Mouse (Mus musculus): ENCODE results near the gene Gm43517. TPM values are rescaled to one million over a fixed set of nuclear protein-coding genes. Genes with fewer than 3 reads are reported as not detected.

Gene Gm43517
- not detected in 2 replicates for polyA plus RNA-seq (2012; rRNA removed)

- whole genome bisulfite sequencing, result 5% methylated on average over 71 of the region's 75 CpGs
- H3K4me3 ChIP-seq (replicated peaks; ENCODE audit: extremely low read depth, low read depth, low read length), result no peak within 1 kb of the TSS
- TF ChIP-seq CTCF (IDR thresholded peaks at IDR 0.05; ENCODE audit: insufficient read depth, low read length) (no peak), POLR2A (IDR thresholded peaks at IDR 0.05; ENCODE audit: borderline replicate concordance, extremely low read depth, low read depth, low read length) (no peak)
- no peak for DNase-seq
- no peaks in the 10 kb centered on the region for H3K4me1 ChIP-seq (ENCODE audit: control insufficient read depth, insufficient read depth, low read length)
These were observed at the start of gene Gm43517 for GRCm38 (mm10) chr12:49384876-49385630. Gene Gm43517 (plus strand): TSS chr12:49385174.

GRCm38 (mm10) chr12:49349697-49350096, 35.3 kb upstream of the Gm43517 start:
- Histone ChIP-seq H3K4me1 (ENCODE audit: control insufficient read depth, insufficient read depth, low read length) (no peaks in the 10 kb centered on the region), H3K4me3 (replicated peaks; ENCODE audit: extremely low read depth, low read depth, low read length) (no peak overlapping the region)
- no peak for TF ChIP-seq POLR2A (IDR thresholded peaks at IDR 0.05; ENCODE audit: borderline replicate concordance, extremely low read depth, low read depth, low read length)
- TF ChIP-seq CTCF (IDR thresholded peaks at IDR 0.05; ENCODE audit: insufficient read depth, low read length), result no peak
- DNase-seq, result no peak
- 84% methylated on average over 10 of the region's 10 CpGs for WGBS

- Histone ChIP-seq H3K4me3 (replicated peaks; ENCODE audit: extremely low read depth, low read depth, low read length) (no peak overlapping the region), H3K4me1 (ENCODE audit: control insufficient read depth, insufficient read depth, low read length) (no peaks in the 10 kb centered on the region)
- no peak for DNase-seq
- 47% methylated on average over 1 of the region's 1 CpGs for WGBS
- TF ChIP-seq POLR2A (IDR thresholded peaks at IDR 0.05; ENCODE audit: borderline replicate concordance, extremely low read depth, low read depth, low read length), result no peak
- no peak for TF ChIP-seq CTCF (IDR thresholded peaks at IDR 0.05; ENCODE audit: insufficient read depth, low read length)
These were observed 16.0 kb upstream of the Gm43517 start for GRCm38 (mm10) chr12:49368931-49369330.

- DNase-seq, result no peak
These were observed 12.8 kb upstream of the Gm43517 start for GRCm38 (mm10) chr12:49372170-49372569.

GRCm38 (mm10) chr12:49373176-49373575, 11.8 kb upstream of the Gm43517 start:
- no peak for DNase-seq
- Histone ChIP-seq H3K4me1 (ENCODE audit: control insufficient read depth, insufficient read depth, low read length) (no peaks in the 10 kb centered on the region), H3K4me3 (replicated peaks; ENCODE audit: extremely low read depth, low read depth, low read length) (no peak overlapping the region)
- WGBS, result 16% methylated on average over 5 of the region's 5 CpGs
- TF ChIP-seq POLR2A (IDR thresholded peaks at IDR 0.05; ENCODE audit: borderline replicate concordance, extremely low read depth, low read depth, low read length), result no peak
- TF ChIP-seq CTCF (IDR thresholded peaks at IDR 0.05; ENCODE audit: insufficient read depth, low read length), result no peak

More at GRCm38 (mm10) chr12:49372170-49372569, 12.8 kb upstream of the Gm43517 start:
- no peaks in the 10 kb centered on the region for H3K4me1 ChIP-seq (ENCODE audit: control insufficient read depth, insufficient read depth, low read length)
- TF ChIP-seq CTCF (IDR thresholded peaks at IDR 0.05; ENCODE audit: insufficient read depth, low read length), result no peak
- TF ChIP-seq POLR2A (IDR thresholded peaks at IDR 0.05; ENCODE audit: borderline replicate concordance, extremely low read depth, low read depth, low read length), result no peak
- H3K4me3 ChIP-seq (replicated peaks; ENCODE audit: extremely low read depth, low read depth, low read length), result no peak overlapping the region

- 6% methylated on average over 24 of the region's 24 CpGs for WGBS
- no peak for DNase-seq
- H3K4me3 ChIP-seq (replicated peaks; ENCODE audit: extremely low read depth, low read depth, low read length), result no peak overlapping the region
- H3K4me1 ChIP-seq (ENCODE audit: control insufficient read depth, insufficient read depth, low read length), result no peaks in the 10 kb centered on the region
- TF ChIP-seq CTCF (IDR thresholded peaks at IDR 0.05; ENCODE audit: insufficient read depth, low read length) (no peak), POLR2A (IDR thresholded peaks at IDR 0.05; ENCODE audit: borderline replicate concordance, extremely low read depth, low read depth, low read length) (no peak)
These were observed 11.0 kb upstream of the Gm43517 start for GRCm38 (mm10) chr12:49373821-49374605.

- no peak for DNase-seq
- TF ChIP-seq CTCF (IDR thresholded peaks at IDR 0.05; ENCODE audit: insufficient read depth, low read length) (no peak), POLR2A (IDR thresholded peaks at IDR 0.05; ENCODE audit: borderline replicate concordance, extremely low read depth, low read depth, low read length) (no peak)
- no peaks in the 10 kb centered on the region for H3K4me1 ChIP-seq (ENCODE audit: control insufficient read depth, insufficient read depth, low read length)
- 2% methylated on average over 14 of the region's 14 CpGs for WGBS
- H3K4me3 ChIP-seq (replicated peaks; ENCODE audit: extremely low read depth, low read depth, low read length), result no peak overlapping the region
These were observed 10.4 kb upstream of the Gm43517 start for GRCm38 (mm10) chr12:49374606-49374995.

- DNase-seq, result no peak
- H3K4me1 ChIP-seq (ENCODE audit: control insufficient read depth, insufficient read depth, low read length), result no peaks in the 10 kb centered on the region
- H3K4me3 ChIP-seq (replicated peaks; ENCODE audit: extremely low read depth, low read depth, low read length), result no peak overlapping the region
- TF ChIP-seq CTCF (IDR thresholded peaks at IDR 0.05; ENCODE audit: insufficient read depth, low read length), result no peak
- no peak for TF ChIP-seq POLR2A (IDR thresholded peaks at IDR 0.05; ENCODE audit: borderline replicate concordance, extremely low read depth, low read depth, low read length)
- WGBS, result 8% methylated on average over 15 of the region's 15 CpGs
These were observed 9.3 kb upstream of the Gm43517 start for GRCm38 (mm10) chr12:49375427-49376317.

All from lung, adult 2 months (tissue).